18 mouse cellular contexts compared by ENCODE assay signal in genomic region chr6:100995874-100996560, GRCm38 (mm10).
DNase-seq lines count a peak whose midpoint lies in the region; ATAC-seq lines count a peak whose summit lies in the region.
"Had no signal": no experiment of that assay in that cellular context is flagged by ENCODE, and none has a peak within 500 bp of the region (broad histone marks: within the 10 kb centered on the region; RNA-seq: fewer than 3 reads in every experiment).

No protein-coding gene starts in this region.

- DNase-seq in heart, adult 11 months: peak; percentile 41
- DNase-seq in heart, embryonic 10.5 days (ENCODE audit: low spot score): no peak
- DNase-seq in hindbrain, embryonic 10.5 days (ENCODE audit: low spot score): peak; percentile 34
- DNase-seq in retina, embryonic 14.5 days (ENCODE audit: low spot score): peak; percentile 70
- no peak for DNase-seq in spleen, postnatal 14 days (ENCODE audit: low spot score in 2 of 2)
- no peak for DNase-seq in left cerebral cortex, adult 9 months (ENCODE audit: low spot score in 2 of 2)
- DNase-seq: adrenal gland, adult 2 months; cerebellum, adult 9-10 months; gastrocnemius, postnatal 10 days; heart, postnatal 36 days; kidney, adult 9 months; lung, embryonic 14.5 days; right cerebral cortex, postnatal 25 days had no signal

- peak; percentile 83 for ATAC-seq in midbrain, embryonic 12.5 days (ENCODE audit: low FRiP score, low read depth)
- no peak for ATAC-seq in monocyte, adult 5-6 weeks (replicated peaks; ENCODE audit: insufficient number of reproducible peaks, low FRiP score, low TSS enrichment, poor library complexity, severe bottlenecking)

- no peak overlapping the region for H3K27ac ChIP-seq in heart, embryonic 10.5 days
- H3K27ac ChIP-seq in hindbrain, embryonic 10.5 days: no peak overlapping the region
- no peak overlapping the region for H3K27ac ChIP-seq in midbrain, embryonic 12.5 days (replicated peaks)
- H3K27ac ChIP-seq: embryonic facial prominence, embryonic 13.5 days had no signal

- H3K27me3 ChIP-seq in heart, embryonic 10.5 days (ENCODE audit: insufficient read depth, poor library complexity, severe bottlenecking): peaks cover 11% of the 10 kb centered on the region; the same call in 1 of the 2 replicates
- no peaks in the 10 kb centered on the region; the same call in 1 of the 2 replicates for H3K27me3 ChIP-seq in hindbrain, embryonic 10.5 days (ENCODE audit: insufficient read depth, poor library complexity, severe bottlenecking)
- no peaks in the 10 kb centered on the region; the same call in 1 of the 2 replicates for H3K27me3 ChIP-seq in midbrain, embryonic 12.5 days
- H3K27me3 ChIP-seq: embryonic facial prominence, embryonic 13.5 days; megakaryocyte, embryonic 14.5 days had no signal

- no peaks in the 10 kb centered on the region for H3K9me3 ChIP-seq in heart, embryonic 10.5 days
- H3K9me3 ChIP-seq in hindbrain, embryonic 10.5 days: no peaks in the 10 kb centered on the region
- no peaks in the 10 kb centered on the region for H3K9me3 ChIP-seq in midbrain, embryonic 12.5 days
- H3K9me3 ChIP-seq: embryonic facial prominence, embryonic 13.5 days had no signal

- H3K4me2 ChIP-seq in midbrain, embryonic 12.5 days (replicated peaks): no peak overlapping the region; the same call in 1 of the 2 replicates
- H3K4me2 ChIP-seq: embryonic facial prominence, embryonic 13.5 days; heart, embryonic 11.5 days; lung, embryonic 14.5 days had no signal

- no peak overlapping the region for H3K9ac ChIP-seq in midbrain, embryonic 12.5 days (replicated peaks)
- H3K9ac ChIP-seq: embryonic facial prominence, embryonic 13.5 days; lung, embryonic 14.5 days had no signal

- 55% methylated on average over 6 of the region's 6 CpGs for WGBS in heart, embryonic 10.5 days
- WGBS in hindbrain, embryonic 10.5 days: 36% methylated on average over 6 of the region's 6 CpGs
- WGBS in midbrain, embryonic 12.5 days: 30% methylated on average over 6 of the region's 6 CpGs

- no peaks in the 10 kb centered on the region for H3K4me1 ChIP-seq in heart, embryonic 10.5 days
- peaks cover 11% of the 10 kb centered on the region for H3K4me1 ChIP-seq in hindbrain, embryonic 10.5 days (replicated peaks)
- H3K4me1 ChIP-seq in midbrain, embryonic 12.5 days: peaks cover 6% of the 10 kb centered on the region; the same call in 1 of the 2 replicates
- H3K4me1 ChIP-seq: megakaryocyte, embryonic 14.5 days had no signal

- H3K36me3 ChIP-seq in heart, embryonic 10.5 days: no peaks in the 10 kb centered on the region
- no peaks in the 10 kb centered on the region for H3K36me3 ChIP-seq in hindbrain, embryonic 10.5 days
- H3K36me3 ChIP-seq in midbrain, embryonic 12.5 days: no peaks in the 10 kb centered on the region
- H3K36me3 ChIP-seq: embryonic facial prominence, embryonic 13.5 days had no signal

- H3K4me3 ChIP-seq in heart, embryonic 10.5 days: no peak overlapping the region
- no peak overlapping the region for H3K4me3 ChIP-seq in hindbrain, embryonic 10.5 days
- H3K4me3 ChIP-seq in midbrain, embryonic 12.5 days: no peak overlapping the region
- H3K4me3 ChIP-seq: embryonic facial prominence, embryonic 13.5 days; megakaryocyte, embryonic 14.5 days had no signal

Comparison
In these comparisons a context has a peak if more than half of its experiments do, and no peak if none do; other contexts are left out.
1. DNase-seq: peak in heart, adult 11 months (single experiment), hindbrain, embryonic 10.5 days (single experiment) and retina, embryonic 14.5 days (single experiment); none in heart, embryonic 10.5 days (single experiment), spleen, postnatal 14 days (0 of 2) and left cerebral cortex, adult 9 months (0 of 2).